Mouse (Mus musculus) myocyte (in vitro differentiated cells): ENCODE measurements around the gene Csf2rb.

Experiments
- E2F4 ChIP-seq: IDR thresholded peaks from one replicate; pipeline ENCODE4 v1.6.1; 2011; ENCODE audit warnings: mild to moderate bottlenecking, control low read depth, moderate library complexity; ENCODE audit not compliant: insufficient read depth
- POLR2A ChIP-seq: IDR thresholded peaks from one replicate; pipeline ENCODE4 v1.6.1; 2011; ENCODE audit warnings: low read depth, mild to moderate bottlenecking, control low read depth, moderate library complexity; ENCODE audit not compliant: insufficient read length
- TCF12 ChIP-seq: IDR thresholded peaks from one replicate; pipeline ENCODE4 v1.6.1; 2011; ENCODE audit warnings: mild to moderate bottlenecking, control low read depth; ENCODE audit not compliant: poor library complexity, insufficient read depth, severe bottlenecking

GRCm38 (mm10) chr15:78326747-78327146 is 1.2 kb downstream of the Csf2rb start:
- no peak for TF ChIP-seq E2F4
- TF ChIP-seq TCF12: no peak
- TF ChIP-seq POLR2A: no peak
